Mouse (Mus musculus): ENCODE data around the gene Cenpe. TPM values are rescaled to one million over a fixed set of nuclear protein-coding genes. Genes with fewer than 3 reads are reported as not detected.

The Cenpe gene
- polyA plus RNA-seq, 1 experiment, result 0.66 TPM

- Histone ChIP-seq H3K4me3 (ENCODE audit: low read depth, low read length) (no peak overlapping the region), H3K4me1 (ENCODE audit: control insufficient read depth, insufficient read depth, insufficient read length, low read length) (peaks cover 3% of the 10 kb centered on the region; the same call in 1 of the 2 replicates), H3K36me3 (ENCODE audit: control insufficient read depth, insufficient read depth, low read length) (no peaks in the 10 kb centered on the region), H3K27me3 (ENCODE audit: control insufficient read depth, insufficient read depth, low read length) (no peaks in the 10 kb centered on the region), H3K27ac (ENCODE audit: insufficient read depth, low read depth, low read length) (no peak overlapping the region)
- WGBS, result 100% methylated on average over 7 of the region's 7 CpGs
- TF ChIP-seq POLR2A (IDR thresholded peaks at IDR 0.05; ENCODE audit: low read depth, low read length) (no peak), CTCF (IDR thresholded peaks at IDR 0.05; ENCODE audit: extremely low read depth, insufficient read length, insufficient replicate concordance, low read depth, low read length) (0 out of 2 replicates have a peak, but pooled peaks have one; percentile 17)
Measured at GRCm38 (mm10) chr3:135290249-135290894, 78.0 kb downstream of the Cenpe start.

DNA sequence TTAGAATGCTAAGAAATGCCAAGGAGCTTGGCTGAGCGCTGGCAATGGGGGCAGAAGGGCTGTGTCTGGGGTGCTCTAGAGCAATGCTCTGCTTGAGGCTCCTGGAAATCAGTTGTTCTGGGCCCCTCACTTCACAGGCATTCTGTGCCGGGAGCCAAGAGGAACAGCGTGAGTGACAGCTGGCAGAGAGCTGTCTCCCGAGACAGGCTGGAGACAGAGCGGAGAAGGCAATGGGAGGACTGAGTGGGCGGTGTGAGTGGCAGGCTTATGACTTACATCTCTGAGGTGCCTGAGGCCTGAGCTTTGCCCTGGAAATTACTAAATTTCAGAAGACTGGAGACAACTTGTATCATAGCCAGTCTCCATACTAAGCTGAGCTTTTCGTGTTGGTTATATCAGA lies 81.4 kb downstream of the Cenpe start:
- Histone ChIP-seq H3K36me3 (ENCODE audit: control insufficient read depth, insufficient read depth, low read length) (no peaks in the 10 kb centered on the region), H3K27ac (ENCODE audit: insufficient read depth, low read depth, low read length) (no peak overlapping the region), H3K4me1 (ENCODE audit: control insufficient read depth, insufficient read depth, insufficient read length, low read length) (no peaks in the 10 kb centered on the region; the same call in 1 of the 2 replicates), H3K27me3 (ENCODE audit: control insufficient read depth, insufficient read depth, low read length) (no peaks in the 10 kb centered on the region), H3K4me3 (ENCODE audit: low read depth, low read length) (no peak overlapping the region)
- TF ChIP-seq POLR2A (IDR thresholded peaks at IDR 0.05; ENCODE audit: low read depth, low read length), result no peak
- 53% methylated on average over 7 of the region's 7 CpGs for WGBS

DNA sequence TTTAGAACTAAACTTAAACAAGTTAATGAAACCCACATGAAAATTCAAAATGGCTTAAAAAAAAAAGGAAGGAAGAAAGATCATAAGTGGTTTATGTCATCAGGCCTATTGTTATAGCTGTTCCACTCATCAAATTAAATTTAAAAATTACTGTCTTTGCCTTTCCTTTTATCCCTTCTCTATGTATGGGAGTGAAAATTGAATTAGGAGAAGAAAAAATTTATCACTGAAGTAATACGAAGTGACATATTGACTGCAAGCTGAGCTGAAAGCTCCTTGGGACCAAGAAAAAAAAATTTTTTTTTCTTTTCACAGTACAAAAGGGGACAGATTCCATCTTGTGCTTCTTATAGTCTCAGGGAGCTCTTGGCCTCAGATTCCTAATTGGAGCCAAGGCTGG lies 83.2 kb downstream of the Cenpe start:
- Histone ChIP-seq H3K27me3 (ENCODE audit: control insufficient read depth, insufficient read depth, low read length) (no peaks in the 10 kb centered on the region), H3K4me3 (ENCODE audit: low read depth, low read length) (no peak overlapping the region), H3K4me1 (ENCODE audit: control insufficient read depth, insufficient read depth, insufficient read length, low read length) (no peaks in the 10 kb centered on the region; the same call in 1 of the 2 replicates), H3K36me3 (ENCODE audit: control insufficient read depth, insufficient read depth, low read length) (no peaks in the 10 kb centered on the region), H3K27ac (ENCODE audit: insufficient read depth, low read depth, low read length) (no peak overlapping the region)
- TF ChIP-seq POLR2A (IDR thresholded peaks at IDR 0.05; ENCODE audit: low read depth, low read length), result no peak
- TF ChIP-seq CTCF (IDR thresholded peaks at IDR 0.05; ENCODE audit: extremely low read depth, insufficient read length, insufficient replicate concordance, low read depth, low read length), result no peak
- 94% methylated on average over 1 of the region's 1 CpGs for WGBS

DNA sequence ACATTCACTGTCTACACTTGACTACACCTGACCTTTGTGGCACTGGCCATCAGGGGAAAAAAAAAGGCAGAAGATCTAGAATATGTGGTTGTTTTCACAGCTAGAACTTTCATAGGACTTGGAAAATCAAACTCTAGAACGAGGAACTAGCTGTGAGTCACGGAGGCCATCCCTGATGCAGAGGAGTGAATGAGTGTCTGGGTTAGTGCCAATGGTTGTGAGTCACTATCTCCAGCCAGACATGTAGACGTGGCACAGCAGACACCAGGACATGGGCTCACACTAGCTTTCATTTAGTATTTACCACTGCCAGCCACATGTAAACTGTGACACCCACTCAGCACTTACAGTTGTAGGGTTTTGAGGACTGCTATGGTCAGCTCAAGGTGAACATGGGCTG lies 86.2 kb downstream of the Cenpe start:
- TF ChIP-seq POLR2A (IDR thresholded peaks at IDR 0.05; ENCODE audit: low read depth, low read length) (no peak), CTCF (IDR thresholded peaks at IDR 0.05; ENCODE audit: extremely low read depth, insufficient read length, insufficient replicate concordance, low read depth, low read length) (no peak)
- WGBS, result 16% methylated on average over 3 of the region's 3 CpGs
- H3K4me1 ChIP-seq (ENCODE audit: control insufficient read depth, insufficient read depth, insufficient read length, low read length), result no peaks in the 10 kb centered on the region; the same call in 1 of the 2 replicates
- no peak overlapping the region for H3K27ac ChIP-seq (ENCODE audit: insufficient read depth, low read depth, low read length)
- no peaks in the 10 kb centered on the region for H3K36me3 ChIP-seq (ENCODE audit: control insufficient read depth, insufficient read depth, low read length)
- no peaks in the 10 kb centered on the region for H3K27me3 ChIP-seq (ENCODE audit: control insufficient read depth, insufficient read depth, low read length)
- H3K4me3 ChIP-seq (ENCODE audit: low read depth, low read length), result no peak overlapping the region

GRCm38 (mm10) chr3:135300081-135300480 lies 87.7 kb downstream of the Cenpe start:
- Histone ChIP-seq H3K27me3 (ENCODE audit: control insufficient read depth, insufficient read depth, low read length) (no peaks in the 10 kb centered on the region), H3K4me3 (ENCODE audit: low read depth, low read length) (no peak overlapping the region), H3K4me1 (ENCODE audit: control insufficient read depth, insufficient read depth, insufficient read length, low read length) (no peaks in the 10 kb centered on the region; the same call in 1 of the 2 replicates), H3K36me3 (ENCODE audit: control insufficient read depth, insufficient read depth, low read length) (no peaks in the 10 kb centered on the region), H3K27ac (ENCODE audit: insufficient read depth, low read depth, low read length) (no peak overlapping the region)
- WGBS, result 53% methylated on average over 6 of the region's 6 CpGs
- no peak for TF ChIP-seq POLR2A (IDR thresholded peaks at IDR 0.05; ENCODE audit: low read depth, low read length)
- no peak for TF ChIP-seq CTCF (IDR thresholded peaks at IDR 0.05; ENCODE audit: extremely low read depth, insufficient read length, insufficient replicate concordance, low read depth, low read length)

GRCm38 (mm10) chr3:135304060-135304459 lies 91.7 kb downstream of the Cenpe start:
- TF ChIP-seq POLR2A (IDR thresholded peaks at IDR 0.05; ENCODE audit: low read depth, low read length) (no peak), CTCF (IDR thresholded peaks at IDR 0.05; ENCODE audit: extremely low read depth, insufficient read length, insufficient replicate concordance, low read depth, low read length) (no peak)

GRCm38 (mm10) chr3:135304566-135304965 lies 92.2 kb downstream of the Cenpe start:
- no peak overlapping the region for H3K4me3 ChIP-seq (ENCODE audit: low read depth, low read length)
- TF ChIP-seq CTCF (IDR thresholded peaks at IDR 0.05; ENCODE audit: extremely low read depth, insufficient read length, insufficient replicate concordance, low read depth, low read length), result no peak
- no peak for TF ChIP-seq POLR2A (IDR thresholded peaks at IDR 0.05; ENCODE audit: low read depth, low read length)
- H3K27ac ChIP-seq (ENCODE audit: insufficient read depth, low read depth, low read length), result no peak overlapping the region
- no peaks in the 10 kb centered on the region for H3K36me3 ChIP-seq (ENCODE audit: control insufficient read depth, insufficient read depth, low read length)
- 52% methylated on average over 9 of the region's 9 CpGs for WGBS
- peaks cover 4% of the 10 kb centered on the region for H3K4me1 ChIP-seq (ENCODE audit: control insufficient read depth, insufficient read depth, insufficient read length, low read length)
- peaks cover 14% of the 10 kb centered on the region for H3K27me3 ChIP-seq (ENCODE audit: control insufficient read depth, insufficient read depth, low read length)

More at GRCm38 (mm10) chr3:135304060-135304459, 91.7 kb downstream of the Cenpe start:
- H3K27ac ChIP-seq (ENCODE audit: insufficient read depth, low read depth, low read length), result no peak overlapping the region
- H3K27me3 ChIP-seq (ENCODE audit: control insufficient read depth, insufficient read depth, low read length), result peaks cover 14% of the 10 kb centered on the region
- peaks cover 4% of the 10 kb centered on the region for H3K4me1 ChIP-seq (ENCODE audit: control insufficient read depth, insufficient read depth, insufficient read length, low read length)
- 75% methylated on average over 6 of the region's 6 CpGs for WGBS
- H3K4me3 ChIP-seq (ENCODE audit: low read depth, low read length), result no peak overlapping the region
- H3K36me3 ChIP-seq (ENCODE audit: control insufficient read depth, insufficient read depth, low read length), result no peaks in the 10 kb centered on the region

All from small intestine, adult 2 months (tissue).